Mouse (Mus musculus) heart, adult 2 months (tissue): ENCODE measurements around the gene Marf1.

Source experiments
- CTCF ChIP-seq: fragments of 200-600 bp; IDR thresholded peaks from 2 replicates; pipeline ENCODE4 v1.8.1; 2022; ENCODE audit warnings: antibody characterized with exemption, mild to moderate bottlenecking, moderate library complexity
- EP300 ChIP-seq: fragments of 200-500 bp; IDR thresholded peaks from 2 replicates; pipeline ENCODE4 v1.6.1; 2011; ENCODE audit warnings: low read depth, low read length, control low read depth; ENCODE audit not compliant: insufficient read depth
- POLR2A ChIP-seq: fragments of 200-500 bp; IDR thresholded peaks from 2 replicates; pipeline ENCODE4 v1.6.1; 2011; ENCODE audit warnings: mild to moderate bottlenecking, low read depth, low read length, control low read depth; ENCODE audit not compliant: insufficient read depth

GRCm38 (mm10) chr16:14158936-14159745, 4.0 kb downstream of the Marf1 start:
- TF ChIP-seq CTCF (no peak), POLR2A (peak; percentile 95), EP300 (peak; percentile 22; the same call in 1 of the 2 replicates)
